Mouse (Mus musculus) hindbrain, embryonic 13.5 days (tissue): ENCODE results near the gene Clip3. TPM values are rescaled to one million over a fixed set of nuclear protein-coding genes. Genes with fewer than 3 reads are reported as not detected.

ENCODE experiments used
- ATAC-seq: fragments of 200-750 bp; cut with Nextera tagmentation; 2 replicates; pipeline ENCODE4 v1.8.0; 2017; ENCODE audit warnings: moderate TSS enrichment; ENCODE audit not compliant: low FRiP score
- H3K27ac ChIP-seq: fragments of 300-500 bp; sonication (generic); 2 replicates; pipeline ENCODE4 v1.5.1; 2015; ENCODE audit warnings: inconsistent platforms, mild to moderate bottlenecking, moderate library complexity
- H3K27me3 ChIP-seq: fragments of 300-500 bp; sonication (generic); 2 replicates; pipeline ENCODE4 v1.6.1; 2015; ENCODE audit warnings: mild to moderate bottlenecking, inconsistent platforms
- H3K36me3 ChIP-seq: fragments of 300-500 bp; sonication (generic); 2 replicates; pipeline ENCODE4 v1.6.1; 2015; ENCODE audit warnings: mild to moderate bottlenecking, inconsistent platforms
- H3K4me1 ChIP-seq: fragments of 300-500 bp; sonication (generic); replicated peaks from 2 replicates; pipeline ENCODE4 v1.6.1; 2015; ENCODE audit warnings: inconsistent platforms
- H3K4me2 ChIP-seq: fragments of 300-500 bp; sonication (generic); 2 replicates; pipeline ENCODE4 v1.6.1; 2015; ENCODE audit warnings: inconsistent platforms, mild to moderate bottlenecking, moderate library complexity
- H3K4me3 ChIP-seq: fragments of 300-500 bp; sonication (generic); 2 replicates; pipeline ENCODE4 v1.5.1; 2015; ENCODE audit warnings: mild to moderate bottlenecking, inconsistent platforms
- H3K9ac ChIP-seq: fragments of 300-500 bp; sonication (generic); 2 replicates; pipeline ENCODE4 v1.6.1; 2015; ENCODE audit warnings: mild to moderate bottlenecking, inconsistent platforms
- H3K9me3 ChIP-seq: fragments of 300-500 bp; sonication (generic); 2 replicates; pipeline ENCODE4 v1.6.1; 2016; ENCODE audit warnings: inconsistent platforms
- WGBS: fragments of 180-500 bp; shearing (Covaris S2); methylation state at CpG from one replicate; pipeline ENCODE4 v1.1.7; 2015; 5-methylcytosine and 5-hydroxymethylcytosine counted together
- polyA plus RNA-seq: library from polyadenylated mRNA; unstranded; fragments of >200 nt; fragmentation: Nextera tagmentation; extraction: Ambion mirVana; gene quantifications from 2 replicates; pipeline ENCODE4 v1.2.1, GENCODE M21; 2015

Gene Clip3
- polyA plus RNA-seq: 84.2 and 90.1 TPM in 2 replicates

GRCm38 (mm10) chr7:30291215-30292131 lies at the start of gene Clip3:
Gene Clip3 (plus strand): TSS chr7:30291728.
- ATAC-seq: peak; percentile 88

GRCm38 (mm10) chr7:30251956-30252954 lies 39.3 kb upstream of the Clip3 start:
- Histone ChIP-seq H3K4me2 (no peak overlapping the region), H3K27me3 (no peaks in the 10 kb centered on the region), H3K27ac (no peak overlapping the region), H3K4me3 (no peak overlapping the region), H3K9me3 (no peaks in the 10 kb centered on the region), H3K9ac (peak overlapping the region; percentile 39; the same call in 1 of the 2 replicates), H3K36me3 (no peaks in the 10 kb centered on the region), H3K4me1 (no peaks in the 10 kb centered on the region)
- WGBS: 85% methylated on average over 12 of the region's 12 CpGs
- no peak for ATAC-seq

More at GRCm38 (mm10) chr7:30291215-30292131, at the start of gene Clip3:
- peak within 1 kb of the TSS; percentile 93 for H3K4me3 ChIP-seq
- H3K9ac ChIP-seq: peak within 1 kb of the TSS; percentile 99
- H3K27me3 ChIP-seq: 0 out of 2 replicates have a peak, but pooled peaks cover 2% of the 10 kb centered on the region
- peak within 1 kb of the TSS; percentile 87 for H3K27ac ChIP-seq
- peak within 1 kb of the TSS; percentile 92 for H3K4me2 ChIP-seq
- no peaks in the 10 kb centered on the region for H3K9me3 ChIP-seq
- WGBS: 6% methylated on average over 35 of the region's 35 CpGs
- H3K36me3 ChIP-seq: peaks cover 30% of the 10 kb centered on the region
- peaks cover 49% of the 10 kb centered on the region for H3K4me1 ChIP-seq

- Histone ChIP-seq H3K4me2 (no peak overlapping the region), H3K27me3 (no peaks in the 10 kb centered on the region), H3K9me3 (no peaks in the 10 kb centered on the region), H3K27ac (no peak overlapping the region), H3K4me1 (no peaks in the 10 kb centered on the region), H3K9ac (no peak overlapping the region), H3K36me3 (peaks cover 13% of the 10 kb centered on the region), H3K4me3 (no peak overlapping the region)
- WGBS: 82% methylated on average over 2 of the region's 2 CpGs
- no peak for ATAC-seq
Observed at GRCm38 (mm10) chr7:30265041-30265440, 26.5 kb upstream of the Clip3 start.

- no peak for ATAC-seq
- WGBS: 90% methylated on average over 5 of the region's 5 CpGs
- Histone ChIP-seq H3K27me3 (no peaks in the 10 kb centered on the region), H3K9ac (no peak overlapping the region), H3K4me1 (no peaks in the 10 kb centered on the region), H3K4me2 (no peak overlapping the region), H3K27ac (no peak overlapping the region), H3K9me3 (no peaks in the 10 kb centered on the region), H3K36me3 (peaks cover 18% of the 10 kb centered on the region), H3K4me3 (no peak overlapping the region)
Observed at GRCm38 (mm10) chr7:30265531-30265930, 26.0 kb upstream of the Clip3 start.

GRCm38 (mm10) chr7:30265935-30266334 lies 25.6 kb upstream of the Clip3 start:
- no peak overlapping the region for H3K27ac ChIP-seq
- 93% methylated on average over 7 of the region's 7 CpGs for WGBS
- no peaks in the 10 kb centered on the region for H3K9me3 ChIP-seq
- no peaks in the 10 kb centered on the region for H3K27me3 ChIP-seq
- ATAC-seq: no peak
- no peak overlapping the region for H3K4me3 ChIP-seq
- peaks cover 17% of the 10 kb centered on the region for H3K36me3 ChIP-seq
- no peaks in the 10 kb centered on the region for H3K4me1 ChIP-seq
- H3K9ac ChIP-seq: no peak overlapping the region
- H3K4me2 ChIP-seq: no peak overlapping the region

- 77% methylated on average over 3 of the region's 3 CpGs for WGBS
- H3K9ac ChIP-seq: 0 out of 2 replicates have a peak overlapping the region, but pooled peaks have one; percentile 30
- H3K27ac ChIP-seq: no peak overlapping the region
- H3K36me3 ChIP-seq: peaks cover 16% of the 10 kb centered on the region
- H3K9me3 ChIP-seq: no peaks in the 10 kb centered on the region
- H3K4me3 ChIP-seq: no peak overlapping the region
- H3K4me1 ChIP-seq: no peaks in the 10 kb centered on the region
- no peak overlapping the region for H3K4me2 ChIP-seq
- ATAC-seq: no peak
- no peaks in the 10 kb centered on the region for H3K27me3 ChIP-seq
Observed at GRCm38 (mm10) chr7:30266780-30267179, 24.7 kb upstream of the Clip3 start.

- Histone ChIP-seq H3K4me2 (no peak overlapping the region), H3K27me3 (no peaks in the 10 kb centered on the region), H3K4me1 (no peaks in the 10 kb centered on the region), H3K36me3 (peaks cover 9% of the 10 kb centered on the region), H3K9me3 (no peaks in the 10 kb centered on the region), H3K9ac (no peak overlapping the region), H3K4me3 (no peak overlapping the region), H3K27ac (no peak overlapping the region)
- ATAC-seq: no peak
- 84% methylated on average over 4 of the region's 4 CpGs for WGBS
Observed at GRCm38 (mm10) chr7:30269641-30270040, 21.9 kb upstream of the Clip3 start.

GRCm38 (mm10) chr7:30274383-30274782 lies 17.1 kb upstream of the Clip3 start:
- Histone ChIP-seq H3K4me1 (peaks cover 5% of the 10 kb centered on the region), H3K36me3 (peaks cover 5% of the 10 kb centered on the region; the same call in 1 of the 2 replicates), H3K27me3 (no peaks in the 10 kb centered on the region), H3K27ac (no peak overlapping the region), H3K9me3 (no peaks in the 10 kb centered on the region), H3K4me2 (no peak overlapping the region), H3K9ac (no peak overlapping the region), H3K4me3 (no peak overlapping the region)
- 86% methylated on average over 6 of the region's 6 CpGs for WGBS
- no peak for ATAC-seq

GRCm38 (mm10) chr7:30278911-30279310 lies 12.6 kb upstream of the Clip3 start:
- Histone ChIP-seq H3K4me3 (no peak overlapping the region), H3K27me3 (no peaks in the 10 kb centered on the region)
- 60% methylated on average over 2 of the region's 2 CpGs for WGBS

GRCm38 (mm10) chr7:30279536-30279935 lies 12.0 kb upstream of the Clip3 start:
- Histone ChIP-seq H3K4me2 (peak overlapping the region; percentile 93), H3K9ac (peak overlapping the region; percentile 66), H3K36me3 (no peaks in the 10 kb centered on the region), H3K4me1 (peaks cover 15% of the 10 kb centered on the region), H3K4me3 (peak overlapping the region; percentile 74), H3K27me3 (no peaks in the 10 kb centered on the region), H3K9me3 (no peaks in the 10 kb centered on the region), H3K27ac (no peak overlapping the region)
- WGBS: 0% methylated on average over 6 of the region's 6 CpGs
- no peak for ATAC-seq

More at GRCm38 (mm10) chr7:30278911-30279310, 12.6 kb upstream of the Clip3 start:
- Histone ChIP-seq H3K4me1 (peaks cover 15% of the 10 kb centered on the region), H3K36me3 (no peaks in the 10 kb centered on the region), H3K27ac (no peak overlapping the region), H3K4me2 (peak overlapping the region; percentile 93), H3K9ac (no peak overlapping the region), H3K9me3 (no peaks in the 10 kb centered on the region)
- no peak for ATAC-seq

- WGBS: under 1% methylated on average over 49 of the region's 49 CpGs
- Histone ChIP-seq H3K9ac (peak within 1 kb of the TSS; percentile 74), H3K27me3 (no peaks in the 10 kb centered on the region), H3K4me1 (peaks cover 15% of the 10 kb centered on the region), H3K4me2 (peak within 1 kb of the TSS; percentile 93), H3K36me3 (no peaks in the 10 kb centered on the region), H3K9me3 (no peaks in the 10 kb centered on the region), H3K27ac (peak within 1 kb of the TSS; percentile 98), H3K4me3 (peak within 1 kb of the TSS; percentile 74)
- peak; percentile 98 for ATAC-seq
Observed at GRCm38 (mm10) chr7:30279951-30280669, 11.4 kb upstream of the Clip3 start, which contains the start of the genes Thap8 and Wdr62. Gene Thap8 (plus strand): TSS chr7:30280094. Gene Wdr62 (minus strand): TSS chr7:30280419.
